Mouse (Mus musculus): ENCODE data around the gene Tmem273. TPM values are rescaled to one million over a fixed set of nuclear protein-coding genes. Genes with fewer than 3 reads are reported as not detected.

Gene Tmem273
- polyA plus RNA-seq, 1 experiment from 2014 or later, result 0.68 TPM

DNA sequence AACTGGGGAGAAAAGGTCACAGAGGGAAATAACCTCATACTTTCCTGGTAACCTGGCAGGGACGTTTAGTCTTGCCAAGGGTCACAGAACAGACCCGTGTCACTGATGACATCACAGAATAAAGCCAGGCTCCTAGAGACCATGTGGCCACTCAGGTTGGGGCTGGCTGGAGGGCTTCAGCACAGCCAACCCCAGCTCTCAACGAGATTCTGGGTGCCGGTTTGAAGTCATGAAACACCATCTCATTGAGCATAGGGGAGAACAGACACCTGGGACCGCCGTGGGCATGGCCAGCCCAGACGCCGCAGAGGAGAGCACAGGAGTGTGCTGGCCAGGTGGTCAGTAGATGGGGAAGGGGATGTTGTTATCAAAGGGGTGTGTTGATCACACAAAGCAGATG is 48.1 kb downstream of the Tmem273 start, which contains the start of gene Fam170b:
Gene Fam170b, plus strand, starts transcription at position 116 of the 400 bp plus-strand sequence.
- Histone ChIP-seq H3K36me3 (ENCODE audit: control insufficient read depth, insufficient read depth) (no peaks in the 10 kb centered on the region), H3K4me1 (ENCODE audit: control insufficient read depth, insufficient read depth, low read length) (no peaks in the 10 kb centered on the region), H3K9me3 (replicated peaks; ENCODE audit: control insufficient read depth, low read length) (peaks cover 4% of the 10 kb centered on the region; the same call in 1 of the 2 replicates), H3K4me3 (ENCODE audit: low read length) (no peak within 1 kb of the TSS), H3K27ac (ENCODE audit: low read length) (no peak within 1 kb of the TSS), H3K9ac (ENCODE audit: low read length) (no peak within 1 kb of the TSS), H3K4me2 (ENCODE audit: low read depth, low read length) (no peak within 1 kb of the TSS), H3K27me3 (ENCODE audit: control insufficient read depth, insufficient read depth, low read length) (no peaks in the 10 kb centered on the region; the same call in 1 of the 2 replicates)
- WGBS, result 72% methylated on average over 8 of the region's 8 CpGs
- no peak for ATAC-seq (replicated peaks; ENCODE audit: extremely low read depth, insufficient read depth, low FRiP score)

DNA sequence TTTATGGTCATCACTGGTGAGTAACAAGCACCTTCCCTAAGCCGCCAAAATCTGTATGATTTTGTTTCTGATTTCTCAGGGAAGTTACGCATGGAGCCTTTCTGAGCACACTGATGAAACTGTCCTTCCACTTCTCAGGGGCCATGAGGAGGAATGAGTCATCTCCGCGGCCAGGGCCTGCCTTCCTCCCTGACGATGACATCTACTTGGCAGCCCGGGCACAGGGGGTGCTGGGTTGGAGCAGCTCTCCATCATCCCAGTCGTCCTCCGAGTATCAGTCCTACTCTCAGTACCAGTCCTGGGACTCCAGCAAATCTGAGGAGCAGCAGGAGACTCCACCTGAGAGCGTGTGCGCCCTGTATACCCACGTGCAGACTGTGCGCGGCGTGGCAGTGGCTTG is 49.4 kb downstream of the Tmem273 start:
- H3K4me3 ChIP-seq (ENCODE audit: low read length), result no peak overlapping the region
- H3K27ac ChIP-seq (ENCODE audit: low read length), result no peak overlapping the region
- 0 out of 2 replicates have a peak overlapping the region, but pooled peaks have one; percentile 1 for H3K4me2 ChIP-seq (ENCODE audit: low read depth, low read length)
- no peaks in the 10 kb centered on the region for H3K4me1 ChIP-seq (ENCODE audit: control insufficient read depth, insufficient read depth, low read length)
- 60% methylated on average over 14 of the region's 14 CpGs for WGBS
- H3K9me3 ChIP-seq (replicated peaks; ENCODE audit: control insufficient read depth, low read length), result no peaks in the 10 kb centered on the region; the same call in 1 of the 2 replicates
- H3K27me3 ChIP-seq (ENCODE audit: control insufficient read depth, insufficient read depth, low read length), result no peaks in the 10 kb centered on the region; the same call in 1 of the 2 replicates
- ATAC-seq (replicated peaks; ENCODE audit: extremely low read depth, insufficient read depth, low FRiP score), result no peak
- no peaks in the 10 kb centered on the region for H3K36me3 ChIP-seq (ENCODE audit: control insufficient read depth, insufficient read depth)
- no peak overlapping the region for H3K9ac ChIP-seq (ENCODE audit: low read length)

DNA sequence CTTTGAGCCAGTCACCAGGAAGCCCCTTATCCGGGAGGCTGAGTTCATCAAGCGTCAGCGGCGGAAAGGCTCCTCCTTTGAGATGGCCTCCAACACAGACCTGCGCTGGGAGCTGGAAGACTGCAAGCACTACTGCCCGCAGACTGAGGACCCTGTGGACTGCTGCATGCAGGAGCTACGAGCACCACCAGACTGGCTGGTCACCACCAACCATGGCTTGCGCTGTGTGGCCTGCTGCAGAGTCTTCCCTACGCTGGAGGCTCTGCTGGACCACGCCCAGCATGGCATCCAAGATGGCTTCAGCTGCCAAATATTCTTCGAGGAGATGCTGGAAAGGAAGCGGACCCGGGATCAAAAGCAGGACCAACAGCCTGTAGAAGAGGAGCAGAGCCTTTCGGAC is 49.8 kb downstream of the Tmem273 start:
- Histone ChIP-seq H3K4me3 (ENCODE audit: low read length) (no peak overlapping the region), H3K4me2 (ENCODE audit: low read depth, low read length) (0 out of 2 replicates have a peak overlapping the region, but pooled peaks have one; percentile 1), H3K4me1 (ENCODE audit: control insufficient read depth, insufficient read depth, low read length) (no peaks in the 10 kb centered on the region), H3K36me3 (ENCODE audit: control insufficient read depth, insufficient read depth) (no peaks in the 10 kb centered on the region), H3K27me3 (ENCODE audit: control insufficient read depth, insufficient read depth, low read length) (no peaks in the 10 kb centered on the region; the same call in 1 of the 2 replicates), H3K9me3 (replicated peaks; ENCODE audit: control insufficient read depth, low read length) (no peaks in the 10 kb centered on the region), H3K9ac (ENCODE audit: low read length) (no peak overlapping the region), H3K27ac (ENCODE audit: low read length) (no peak overlapping the region)
- ATAC-seq (replicated peaks; ENCODE audit: extremely low read depth, insufficient read depth, low FRiP score), result no peak; the same call in 1 of the 2 replicates
- 76% methylated on average over 14 of the region's 14 CpGs for WGBS

DNA sequence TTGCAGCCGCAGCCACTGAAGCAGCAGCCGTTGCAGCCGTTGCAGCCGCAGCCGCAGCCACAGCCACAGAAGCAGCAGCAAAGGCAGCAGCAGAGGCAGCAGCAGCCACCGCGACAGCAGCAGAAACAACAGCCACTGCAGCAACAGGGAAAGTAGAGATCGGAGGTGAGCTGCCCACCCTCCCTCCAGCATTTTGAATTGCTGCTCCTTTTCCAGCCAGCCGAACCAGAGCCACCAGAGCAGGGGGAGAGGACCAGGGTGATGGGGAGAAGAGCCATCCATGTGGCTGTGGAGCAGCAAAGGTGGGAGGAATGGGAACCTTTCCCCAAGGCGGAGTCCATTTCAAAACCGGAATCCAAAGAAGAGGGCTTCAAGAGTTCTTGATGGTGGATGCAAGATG is 50.4 kb downstream of the Tmem273 start:
- H3K4me3 ChIP-seq (ENCODE audit: low read length), result no peak overlapping the region
- H3K36me3 ChIP-seq (ENCODE audit: control insufficient read depth, insufficient read depth), result no peaks in the 10 kb centered on the region
- 86% methylated on average over 11 of the region's 11 CpGs for WGBS

DNA sequence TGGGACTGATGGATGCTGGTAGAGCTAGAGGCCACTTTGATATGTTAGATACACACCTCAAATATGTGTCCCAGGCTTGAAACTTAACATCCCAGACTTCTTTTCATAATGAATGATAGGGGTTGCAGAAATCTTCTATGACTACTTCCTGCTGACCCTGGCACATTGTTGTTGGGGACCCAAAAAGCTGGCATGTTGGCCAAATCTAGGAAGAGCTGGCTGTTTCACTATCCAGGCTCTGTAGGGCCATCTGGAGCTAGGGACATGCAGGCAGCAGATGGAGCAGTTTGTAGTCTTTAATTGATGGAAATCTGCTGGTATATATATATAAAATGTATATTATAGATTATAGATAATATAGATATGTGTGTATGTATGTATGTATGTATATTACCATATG is 56.3 kb downstream of the Tmem273 start:
- Histone ChIP-seq H3K27ac (ENCODE audit: low read length) (no peak overlapping the region), H3K4me2 (ENCODE audit: low read depth, low read length) (no peak overlapping the region), H3K9me3 (replicated peaks; ENCODE audit: control insufficient read depth, low read length) (no peaks in the 10 kb centered on the region), H3K4me3 (ENCODE audit: low read length) (no peak overlapping the region), H3K36me3 (ENCODE audit: control insufficient read depth, insufficient read depth) (no peaks in the 10 kb centered on the region), H3K27me3 (ENCODE audit: control insufficient read depth, insufficient read depth, low read length) (no peaks in the 10 kb centered on the region), H3K4me1 (ENCODE audit: control insufficient read depth, insufficient read depth, low read length) (no peaks in the 10 kb centered on the region), H3K9ac (ENCODE audit: low read length) (no peak overlapping the region)
- no peak for ATAC-seq (replicated peaks; ENCODE audit: extremely low read depth, insufficient read depth, low FRiP score)

More for the DNA sequence above, 50.4 kb downstream of the Tmem273 start:
- H3K9me3 ChIP-seq (replicated peaks; ENCODE audit: control insufficient read depth, low read length), result no peaks in the 10 kb centered on the region
- no peak overlapping the region for H3K9ac ChIP-seq (ENCODE audit: low read length)
- H3K27me3 ChIP-seq (ENCODE audit: control insufficient read depth, insufficient read depth, low read length), result no peaks in the 10 kb centered on the region; the same call in 1 of the 2 replicates
- no peak overlapping the region for H3K4me2 ChIP-seq (ENCODE audit: low read depth, low read length)
- no peaks in the 10 kb centered on the region for H3K4me1 ChIP-seq (ENCODE audit: control insufficient read depth, insufficient read depth, low read length)
- H3K27ac ChIP-seq (ENCODE audit: low read length), result no peak overlapping the region
- ATAC-seq (replicated peaks; ENCODE audit: extremely low read depth, insufficient read depth, low FRiP score), result no peak

DNA sequence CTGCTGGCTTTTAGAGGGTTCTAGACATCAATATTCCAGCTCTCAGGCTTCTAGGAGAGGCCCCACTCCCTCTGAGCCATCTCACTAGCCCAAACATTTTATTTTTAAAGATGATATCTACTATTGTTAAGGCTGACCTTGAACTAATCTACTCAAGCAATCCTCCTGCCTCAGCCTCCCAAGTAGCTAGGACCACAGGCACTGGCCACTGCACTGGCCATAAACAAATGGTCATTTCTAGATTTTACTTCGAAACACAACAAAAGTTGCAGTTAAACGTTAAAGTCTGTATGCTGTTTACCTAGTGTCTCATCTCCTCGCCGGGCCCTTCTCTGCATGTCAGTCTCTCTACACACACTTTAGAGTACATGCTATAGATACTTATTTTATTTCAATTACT is 68.3 kb downstream of the Tmem273 start:
- Histone ChIP-seq H3K27ac (ENCODE audit: low read length) (no peak overlapping the region), H3K36me3 (ENCODE audit: control insufficient read depth, insufficient read depth) (no peaks in the 10 kb centered on the region)
- 88% methylated on average over 4 of the region's 4 CpGs for WGBS

DNA sequence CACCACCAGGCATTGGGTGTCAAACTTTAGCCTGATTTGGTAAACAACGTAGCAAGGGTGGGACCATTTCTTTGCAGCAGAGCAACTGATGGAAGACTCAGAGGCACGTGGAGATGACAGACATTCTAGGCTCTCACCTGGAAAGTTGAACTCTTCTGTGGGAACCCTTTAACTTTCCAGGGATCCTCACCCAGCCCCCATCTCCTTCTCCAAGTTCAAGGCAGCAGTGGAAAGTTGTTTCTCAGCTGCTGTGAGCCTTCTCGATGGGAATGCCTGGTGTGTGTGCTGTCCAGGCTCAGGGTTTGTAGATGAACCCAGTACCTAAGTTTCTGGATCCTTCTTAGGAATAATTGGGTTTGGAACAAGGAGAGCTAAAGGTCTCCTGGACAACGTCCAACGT is 70.5 kb downstream of the Tmem273 start:
- Histone ChIP-seq H3K9ac (ENCODE audit: low read length) (peak overlapping the region; percentile 83; the same call in 1 of the 2 replicates), H3K36me3 (ENCODE audit: control insufficient read depth, insufficient read depth) (no peaks in the 10 kb centered on the region), H3K27me3 (ENCODE audit: control insufficient read depth, insufficient read depth, low read length) (no peaks in the 10 kb centered on the region), H3K4me3 (ENCODE audit: low read length) (peak overlapping the region; percentile 58), H3K4me2 (ENCODE audit: low read depth, low read length) (peak overlapping the region; percentile 69), H3K27ac (ENCODE audit: low read length) (no peak overlapping the region), H3K9me3 (replicated peaks; ENCODE audit: control insufficient read depth, low read length) (no peaks in the 10 kb centered on the region), H3K4me1 (ENCODE audit: control insufficient read depth, insufficient read depth, low read length) (peaks cover 25% of the 10 kb centered on the region)
- WGBS, result 38% methylated on average over 5 of the region's 5 CpGs
- no peak for ATAC-seq (replicated peaks; ENCODE audit: extremely low read depth, insufficient read depth, low FRiP score)

More for the DNA sequence above, 68.3 kb downstream of the Tmem273 start:
- ATAC-seq (replicated peaks; ENCODE audit: extremely low read depth, insufficient read depth, low FRiP score), result no peak
- Histone ChIP-seq H3K9me3 (replicated peaks; ENCODE audit: control insufficient read depth, low read length) (no peaks in the 10 kb centered on the region), H3K4me3 (ENCODE audit: low read length) (no peak overlapping the region), H3K4me2 (ENCODE audit: low read depth, low read length) (no peak overlapping the region), H3K27me3 (ENCODE audit: control insufficient read depth, insufficient read depth, low read length) (no peaks in the 10 kb centered on the region), H3K4me1 (ENCODE audit: control insufficient read depth, insufficient read depth, low read length) (peaks cover 4% of the 10 kb centered on the region), H3K9ac (ENCODE audit: low read length) (no peak overlapping the region)

DNA sequence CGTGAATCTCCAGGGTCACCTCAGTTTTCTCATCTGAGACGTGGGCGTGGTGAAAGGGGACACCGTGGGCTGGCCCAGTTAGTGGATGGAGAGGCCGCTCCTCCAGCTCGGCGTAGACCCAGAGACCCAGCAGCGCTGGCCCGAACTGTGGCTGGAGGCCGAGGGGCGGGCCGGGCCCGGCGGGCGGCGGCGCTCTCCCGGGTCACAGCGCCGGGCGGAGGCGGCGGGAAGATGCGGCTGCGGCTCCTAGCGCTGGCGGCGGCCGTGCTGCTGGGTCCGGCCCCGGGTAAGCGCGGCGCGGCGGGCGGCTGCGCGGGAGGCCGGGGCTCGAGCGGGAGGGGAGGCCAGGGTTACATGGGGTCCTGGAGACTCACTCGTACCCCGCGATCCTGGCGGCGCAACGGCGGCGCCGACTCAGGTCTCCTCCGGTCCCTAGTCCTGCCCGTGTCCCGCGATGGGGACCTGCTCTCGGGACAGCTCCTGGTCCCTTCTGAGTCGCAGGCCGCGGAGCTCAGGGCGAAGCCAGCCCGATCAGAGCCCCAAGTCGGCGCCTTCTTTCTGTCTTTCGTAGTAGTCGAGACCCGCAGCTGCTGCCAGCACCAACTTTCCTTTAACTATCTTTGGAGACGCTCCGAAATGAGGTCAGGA is 71.0 kb downstream of the Tmem273 start, which contains the start of gene Vstm4:
Gene Vstm4, plus strand, starts transcription at position 76 of the 648 bp plus-strand sequence.
- peak; percentile 54 for ATAC-seq (replicated peaks; ENCODE audit: extremely low read depth, insufficient read depth, low FRiP score)
- WGBS, result 1% methylated on average over 50 of the region's 68 CpGs
- peak within 1 kb of the TSS; percentile 61 for H3K27ac ChIP-seq (ENCODE audit: low read length)
- peak within 1 kb of the TSS; percentile 58 for H3K4me3 ChIP-seq (ENCODE audit: low read length)
- peaks cover 30% of the 10 kb centered on the region for H3K4me1 ChIP-seq (ENCODE audit: control insufficient read depth, insufficient read depth, low read length)
- H3K9ac ChIP-seq (ENCODE audit: low read length), result peak within 1 kb of the TSS; percentile 83
- H3K36me3 ChIP-seq (ENCODE audit: control insufficient read depth, insufficient read depth), result no peaks in the 10 kb centered on the region
- H3K27me3 ChIP-seq (ENCODE audit: control insufficient read depth, insufficient read depth, low read length), result no peaks in the 10 kb centered on the region
- H3K4me2 ChIP-seq (ENCODE audit: low read depth, low read length), result peak within 1 kb of the TSS; percentile 69
- no peaks in the 10 kb centered on the region for H3K9me3 ChIP-seq (replicated peaks; ENCODE audit: control insufficient read depth, low read length)

DNA sequence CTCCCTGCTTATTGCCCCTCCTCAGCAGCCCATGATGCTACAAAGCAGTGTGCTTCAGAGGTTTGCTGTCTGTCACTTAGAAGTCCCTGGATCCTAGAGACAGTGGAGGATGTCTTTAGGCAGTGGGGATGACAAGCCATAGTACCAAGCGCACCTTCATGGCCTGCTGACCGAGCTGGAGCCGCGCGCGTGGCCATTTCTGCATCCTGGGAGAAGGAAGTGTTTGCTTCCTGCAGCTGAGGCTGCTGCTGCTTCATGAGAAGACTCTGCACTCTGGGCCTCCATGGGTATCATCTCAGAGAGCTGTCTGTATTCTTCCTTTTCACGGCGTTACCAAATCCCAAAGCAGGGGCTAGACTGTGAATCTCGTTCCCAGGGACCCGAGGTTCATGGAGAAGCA is 72.6 kb downstream of the Tmem273 start:
- H3K9ac ChIP-seq (ENCODE audit: low read length), result no peak overlapping the region
- H3K9me3 ChIP-seq (replicated peaks; ENCODE audit: control insufficient read depth, low read length), result no peaks in the 10 kb centered on the region
- peaks cover 36% of the 10 kb centered on the region for H3K4me1 ChIP-seq (ENCODE audit: control insufficient read depth, insufficient read depth, low read length)
- H3K4me2 ChIP-seq (ENCODE audit: low read depth, low read length), result no peak overlapping the region
- no peaks in the 10 kb centered on the region for H3K27me3 ChIP-seq (ENCODE audit: control insufficient read depth, insufficient read depth, low read length)
- H3K4me3 ChIP-seq (ENCODE audit: low read length), result no peak overlapping the region
- no peak for ATAC-seq (replicated peaks; ENCODE audit: extremely low read depth, insufficient read depth, low FRiP score)
- H3K27ac ChIP-seq (ENCODE audit: low read length), result no peak overlapping the region
- H3K36me3 ChIP-seq (ENCODE audit: control insufficient read depth, insufficient read depth), result no peaks in the 10 kb centered on the region
- WGBS, result 89% methylated on average over 10 of the region's 10 CpGs
